Mouse (Mus musculus): Measurements from ENCODE around the gene Epn1. TPM values are rescaled to one million over a fixed set of nuclear protein-coding genes. Genes with fewer than 3 reads are reported as not detected.

Epn1 gene
- total and polyA plus RNA-seq, 3 experiments = 75.5 to 147 TPM; not detected in 1

- TF ChIP-seq SMC3 (IDR thresholded peaks at IDR 0.05; ENCODE audit: low read depth, low read length) = peak; percentile 15; the same call in 1 of the 2 replicates
- no peak for TF ChIP-seq E2F4 (IDR thresholded peaks at IDR 0.05; ENCODE audit: borderline replicate concordance, low read depth, low read length)
- TF ChIP-seq ETS1 (IDR thresholded peaks at IDR 0.05; ENCODE audit: low read depth, low read length) = peak; percentile 60; the same call in 1 of the 2 replicates
- TF ChIP-seq HCFC1 (IDR thresholded peaks at IDR 0.05; ENCODE audit: low read depth, low read length) = peak; percentile 95
These were observed at the start of gene Epn1 (continued) for GRCm38 (mm10) chr7:5080010-5080751.

- no peaks in the 10 kb centered on the region; the same call in 1 of the 2 replicates for H3K79me2 ChIP-seq (ENCODE audit: control insufficient read depth, insufficient read depth, low read length, poor library complexity)
- peaks cover 0 to 2% of the 10 kb centered on the region in 2 experiments; a peak in 1 of 4 replicates for H3K36me3 ChIP-seq (ENCODE audit: control insufficient read depth in 1 of 2, insufficient read depth in 2 of 2, low read length in 2 of 2)
- H3K4me1 ChIP-seq (ENCODE audit: control insufficient read depth in 1 of 2, insufficient read depth in 2 of 2, low read length in 2 of 2) = no peaks in the 10 kb centered on the region
- no peak overlapping the region for H3K9ac ChIP-seq (ENCODE audit: control insufficient read depth, low read depth, low read length, poor library complexity, severe bottlenecking)
- no peak overlapping the region for H3K4me3 ChIP-seq (ENCODE audit: control insufficient read depth in 1 of 2, insufficient read depth in 1 of 2, low read depth in 2 of 2, low read length in 2 of 2)
- H3K27me3 ChIP-seq (ENCODE audit: control insufficient read depth in 1 of 2, insufficient read depth in 2 of 2, low read length in 2 of 2) = no peaks in the 10 kb centered on the region
- no peak overlapping the region for H3K27ac ChIP-seq (ENCODE audit: control insufficient read depth, low read depth, low read length)
- no peaks in the 10 kb centered on the region for H3K9me3 ChIP-seq (replicated peaks; ENCODE audit: insufficient read depth, low read length)
- no peak for DNase-seq (ENCODE audit: low read depth, low spot score)
- no peak for TF ChIP-seq JUND (IDR thresholded peaks at IDR 0.05; ENCODE audit: low read depth, low read length)
- no peak for TF ChIP-seq TBP (IDR thresholded peaks at IDR 0.05; ENCODE audit: low read depth, low read length)
- no peak for TF ChIP-seq ZNF384 (IDR thresholded peaks at IDR 0.05; ENCODE audit: low read depth, low read length)
- no peak for TF ChIP-seq UBTF (IDR thresholded peaks at IDR 0.05; ENCODE audit: borderline replicate concordance, insufficient read depth, low read depth, low read length)
- no peak for TF ChIP-seq USF2 (IDR thresholded peaks at IDR 0.05; ENCODE audit: borderline replicate concordance in 1 of 2, insufficient read depth in 1 of 2, low read depth in 1 of 2, low read length in 2 of 2)
- TF ChIP-seq POLR2AphosphoS2 (IDR thresholded peaks at IDR 0.05; ENCODE audit: low read length) = no peak
- TF ChIP-seq TAL1 (IDR thresholded peaks at IDR 0.05; ENCODE audit: low read length) = no peak
These were observed 49.3 kb upstream of the Epn1 start for GRCm38 (mm10) chr7:5030554-5031275.

- H3K4me3 ChIP-seq (ENCODE audit: control insufficient read depth in 1 of 2, insufficient read depth in 1 of 2, low read depth in 2 of 2, low read length in 2 of 2) = no peak overlapping the region
- H3K4me1 ChIP-seq (ENCODE audit: control insufficient read depth in 1 of 2, insufficient read depth in 2 of 2, low read length in 2 of 2) = no peaks in the 10 kb centered on the region
- no peak overlapping the region for H3K9ac ChIP-seq (ENCODE audit: control insufficient read depth, low read depth, low read length, poor library complexity, severe bottlenecking)
- DNase-seq (ENCODE audit: low read depth, low spot score) = no peak
- H3K27ac ChIP-seq (ENCODE audit: control insufficient read depth, low read depth, low read length) = no peak overlapping the region
- no peaks in the 10 kb centered on the region for H3K9me3 ChIP-seq (replicated peaks; ENCODE audit: insufficient read depth, low read length)
- no peaks in the 10 kb centered on the region for H3K27me3 ChIP-seq (ENCODE audit: control insufficient read depth in 1 of 2, insufficient read depth in 2 of 2, low read length in 2 of 2)
- no peaks in the 10 kb centered on the region; the same call in 1 of the 2 replicates for H3K79me2 ChIP-seq (ENCODE audit: control insufficient read depth, insufficient read depth, low read length, poor library complexity)
- peaks cover 0 to 2% of the 10 kb centered on the region in 2 experiments; a peak in 1 of 4 replicates for H3K36me3 ChIP-seq (ENCODE audit: control insufficient read depth in 1 of 2, insufficient read depth in 2 of 2, low read length in 2 of 2)
- TF ChIP-seq MAZ (IDR thresholded peaks at IDR 0.05; ENCODE audit: low read depth, low read length) (no peak), UBTF (IDR thresholded peaks at IDR 0.05; ENCODE audit: borderline replicate concordance, insufficient read depth, low read depth, low read length) (no peak), NELFE (IDR thresholded peaks at IDR 0.05; ENCODE audit: low read depth, low read length) (no peak), BHLHE40 (IDR thresholded peaks at IDR 0.05; ENCODE audit: borderline replicate concordance, low read depth, low read length) (no peak), POLR2AphosphoS2 (IDR thresholded peaks at IDR 0.05; ENCODE audit: low read length) (no peak), GABPA (IDR thresholded peaks at IDR 0.05; ENCODE audit: low read depth, low read length) (no peak), MEF2A (IDR thresholded peaks at IDR 0.05; ENCODE audit: extremely low read depth, insufficient replicate concordance, low read depth, low read length, poor library complexity, severe bottlenecking) (no peak), RAD21 (IDR thresholded peaks at IDR 0.05; ENCODE audit: low read depth, low read length) (no peak), POLR2A (IDR thresholded peaks at IDR 0.05; ENCODE audit: control insufficient read depth in 1 of 2, insufficient read depth in 1 of 2, low read depth in 1 of 2, low read length in 2 of 2, poor library complexity in 1 of 2) (no peak), SMC3 (IDR thresholded peaks at IDR 0.05; ENCODE audit: low read depth, low read length) (no peak), ZC3H11A (IDR thresholded peaks at IDR 0.05; ENCODE audit: low read depth, low read length) (no peak), ELF1 (IDR thresholded peaks at IDR 0.05; ENCODE audit: low read depth, low read length) (no peak), KAT2A (conservative IDR thresholded peaks at IDR 0.05; ENCODE audit: low read depth, low read length) (no peak), MYC (IDR thresholded peaks at IDR 0.05; ENCODE audit: low read depth, low read length) (no peak), TAL1 (IDR thresholded peaks at IDR 0.05; ENCODE audit: low read length) (no peak), ZKSCAN1 (IDR thresholded peaks at IDR 0.05; ENCODE audit: low read depth, low read length) (no peak), TCF12 (IDR thresholded peaks at IDR 0.05; ENCODE audit: low read depth, low read length) (no peak), USF1 (IDR thresholded peaks at IDR 0.05; ENCODE audit: low read depth, low read length) (no peak), POLR2AphosphoS5 (IDR thresholded peaks at IDR 0.05; ENCODE audit: borderline replicate concordance, low read depth, low read length) (no peak)
These were observed 48.5 kb upstream of the Epn1 start for GRCm38 (mm10) chr7:5031496-5031895.

All from MEL (cell line).